Mouse (Mus musculus) C2C12 (cell line): ENCODE data around the gene Tubgcp4. TPM values are rescaled to one million over a fixed set of nuclear protein-coding genes. Genes with fewer than 3 reads are reported as not detected.
A peak's percentile ranks its signal among the peaks of the same experiment; 100 is the strongest.

Experiments used
- H3K27me3 ChIP-seq: one replicate; pipeline ENCODE4 v1.6.1; 2011; ENCODE audit not compliant: control insufficient read depth, insufficient read depth, insufficient read length
- H3K36me3 ChIP-seq: one replicate; pipeline ENCODE4 v1.6.1; 2011; ENCODE audit not compliant: control insufficient read depth, insufficient read depth
- H3K4me3 ChIP-seq: one replicate; pipeline ENCODE4 v1.5.1; 2011; ENCODE audit warnings: mild to moderate bottlenecking, control low read depth; ENCODE audit not compliant: poor library complexity, insufficient read depth, severe bottlenecking
- H3K79me2 ChIP-seq: one replicate; pipeline ENCODE4 v1.6.1; 2011; ENCODE audit not compliant: control insufficient read depth, insufficient read depth
- H3K79me3 ChIP-seq: one replicate; pipeline ENCODE4 v1.6.1; 2011; ENCODE audit warnings: low read depth, control low read depth
- H3ac ChIP-seq: one replicate; pipeline ENCODE3; 2011; ENCODE audit warnings: low read depth; ENCODE audit not compliant: control insufficient read depth, insufficient read length
- CEBPB ChIP-seq: IDR thresholded peaks from one replicate; pipeline ENCODE4 v1.6.1; 2011; ENCODE audit warnings: low read depth, mild to moderate bottlenecking, control low read depth, moderate library complexity
- CTCF ChIP-seq: IDR thresholded peaks from one replicate; pipeline ENCODE4 v1.5.1; 2011; ENCODE audit not compliant: control insufficient read depth, insufficient read depth, insufficient read length
- FOSL1 ChIP-seq: IDR thresholded peaks from one replicate; pipeline ENCODE4 v1.8.0; 2011; ENCODE audit warnings: mild to moderate bottlenecking, low read length; ENCODE audit not compliant: poor library complexity, insufficient read depth, severe bottlenecking
- MAX ChIP-seq: IDR thresholded peaks from one replicate; pipeline ENCODE4 v1.6.1; 2011; ENCODE audit warnings: mild to moderate bottlenecking, control low read depth
- MYOD1 ChIP-seq: IDR thresholded peaks from one replicate; pipeline ENCODE4 v1.6.1; 2011; ENCODE audit warnings: low read depth; ENCODE audit not compliant: control insufficient read depth, insufficient read length
- MYOG ChIP-seq: IDR thresholded peaks from one replicate; pipeline ENCODE4 v1.6.1; 2011; ENCODE audit not compliant: control insufficient read depth, insufficient read length; ENCODE audit errors: extremely low read depth
- USF1 ChIP-seq: IDR thresholded peaks from one replicate; pipeline ENCODE4 v1.6.1; 2011; ENCODE audit warnings: low read depth, mild to moderate bottlenecking, control low read depth, moderate library complexity
- polyA plus RNA-seq: library from polyadenylated mRNA; unstranded; fragments of >200 nt; fragmentation: generic; extraction: Trizol; gene quantifications from one replicate; pipeline ENCODE4 v1.2.1, GENCODE M21; 2012; ENCODE audit warnings: missing spikeins

Gene Tubgcp4
- polyA plus RNA-seq, 1 experiment: 16.7 TPM

DNA sequence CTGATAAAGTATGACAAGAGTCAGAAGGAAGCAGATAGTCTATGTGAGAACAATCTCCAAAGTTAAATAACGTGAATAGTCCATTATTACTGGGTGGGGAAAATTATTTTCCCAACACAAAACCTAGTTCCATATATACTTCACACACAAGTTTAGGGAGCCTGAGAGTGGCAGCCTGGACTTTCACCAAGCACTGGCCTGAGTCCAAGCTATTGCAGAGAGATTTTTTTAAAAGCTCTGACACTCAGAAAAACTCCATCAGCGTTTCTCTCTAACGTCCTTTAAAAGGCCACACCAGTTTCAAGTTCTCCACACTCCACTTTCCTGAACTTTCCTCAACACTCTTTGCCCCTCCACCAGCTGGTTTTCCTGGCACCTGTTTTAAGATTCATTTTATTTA lies 44.0 kb downstream of the Tubgcp4 start:
- no peaks in the 10 kb centered on the region for H3K79me2 ChIP-seq
- TF ChIP-seq CEBPB (no peak), CTCF (no peak), MYOD1 (no peak), MYOG (no peak), FOSL1 (no peak), USF1 (no peak), MAX (no peak)
- no peaks in the 10 kb centered on the region for H3K27me3 ChIP-seq
- H3K79me3 ChIP-seq: no peaks in the 10 kb centered on the region
- H3K36me3 ChIP-seq: peaks cover 63% of the 10 kb centered on the region
- no peak overlapping the region for H3K4me3 ChIP-seq
- no peak overlapping the region for H3ac ChIP-seq

DNA sequence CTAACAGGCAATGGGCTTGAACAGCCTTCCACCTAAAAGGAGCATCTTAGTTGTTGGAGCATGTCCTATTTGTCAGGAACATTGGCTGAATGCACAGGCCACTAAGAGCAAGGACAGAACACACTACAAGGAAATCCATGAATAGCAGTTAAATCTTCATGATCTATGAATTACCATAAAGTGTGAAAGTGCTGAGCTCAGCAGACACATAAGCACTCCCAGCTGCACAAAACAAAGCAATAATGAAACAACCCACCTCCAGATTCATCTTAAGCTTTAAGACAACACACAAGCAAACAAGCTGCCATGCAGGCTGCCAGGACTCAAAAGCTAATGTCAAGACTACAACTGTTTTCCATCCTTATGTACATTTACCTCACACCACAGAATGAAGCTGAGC lies 48.7 kb downstream of the Tubgcp4 start:
- Histone ChIP-seq H3K79me2 (no peaks in the 10 kb centered on the region), H3K36me3 (peaks cover 49% of the 10 kb centered on the region), H3ac (no peak overlapping the region), H3K27me3 (no peaks in the 10 kb centered on the region), H3K79me3 (no peaks in the 10 kb centered on the region), H3K4me3 (no peak overlapping the region)
- TF ChIP-seq CEBPB: no peak

DNA sequence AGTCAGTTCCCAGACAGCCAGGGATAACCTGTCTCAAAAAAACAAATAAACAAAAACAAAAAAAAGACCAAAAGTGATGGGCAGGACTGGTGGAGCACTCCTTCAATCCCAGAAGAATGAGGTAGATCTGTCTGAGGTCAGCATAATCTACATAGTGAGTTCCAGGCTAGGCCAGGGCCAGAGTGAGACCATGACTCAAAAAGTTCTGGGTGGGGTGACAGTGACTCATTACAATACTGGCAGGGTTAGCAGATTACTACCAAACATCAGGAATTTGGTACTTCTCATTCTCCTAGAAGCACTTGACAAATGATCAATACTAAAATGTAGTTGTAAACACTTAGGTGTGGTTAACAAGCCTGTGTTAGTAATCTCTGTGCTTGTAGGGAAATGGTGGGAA lies 49.5 kb downstream of the Tubgcp4 start:
- H3K79me2 ChIP-seq: no peaks in the 10 kb centered on the region
- H3ac ChIP-seq: no peak overlapping the region
- no peaks in the 10 kb centered on the region for H3K27me3 ChIP-seq
- no peaks in the 10 kb centered on the region for H3K79me3 ChIP-seq
- H3K36me3 ChIP-seq: peaks cover 42% of the 10 kb centered on the region
- TF ChIP-seq CTCF: no peak
- TF ChIP-seq CEBPB: no peak
- TF ChIP-seq FOSL1: no peak
- no peak for TF ChIP-seq USF1
- no peak for TF ChIP-seq MYOG
- TF ChIP-seq MAX: no peak
- TF ChIP-seq MYOD1: no peak
- H3K4me3 ChIP-seq: no peak overlapping the region

- H3K4me3 ChIP-seq: no peak overlapping the region
- H3K36me3 ChIP-seq: peaks cover 38% of the 10 kb centered on the region
- TF ChIP-seq CTCF (peak; percentile 20), MAX (no peak), MYOG (no peak), USF1 (no peak)
Observed at GRCm38 (mm10) chr2:121223010-121223409, 52.6 kb downstream of the Tubgcp4 start.

DNA sequence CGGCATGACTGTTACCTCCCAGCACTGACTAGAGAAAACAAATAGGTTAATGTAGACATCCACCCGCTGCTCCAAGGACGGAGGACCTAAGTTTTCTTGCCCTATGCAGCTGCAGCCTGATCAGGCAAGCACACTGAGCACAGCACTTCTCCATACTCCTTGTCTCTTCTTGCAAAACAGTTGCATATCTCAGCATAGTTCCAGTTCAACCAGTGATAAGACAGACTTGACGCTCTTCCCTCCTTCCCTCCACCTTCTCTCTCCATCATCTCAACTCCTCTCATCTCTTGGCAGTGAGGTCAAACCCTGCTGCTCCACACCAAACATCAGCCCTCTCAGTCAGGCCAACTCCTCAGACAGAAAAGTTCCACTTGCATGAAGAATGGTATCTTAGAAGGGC lies 57.7 kb downstream of the Tubgcp4 start:
- no peaks in the 10 kb centered on the region for H3K27me3 ChIP-seq
- TF ChIP-seq CTCF: no peak
- TF ChIP-seq USF1: no peak
- no peak for TF ChIP-seq MAX
- no peak for TF ChIP-seq MYOD1
- TF ChIP-seq MYOG: no peak
- no peak for TF ChIP-seq FOSL1
- TF ChIP-seq CEBPB: no peak
- H3K4me3 ChIP-seq: no peak overlapping the region
- peaks cover 30% of the 10 kb centered on the region for H3K36me3 ChIP-seq
- no peaks in the 10 kb centered on the region for H3K79me3 ChIP-seq
- no peaks in the 10 kb centered on the region for H3K79me2 ChIP-seq
- no peak overlapping the region for H3ac ChIP-seq

More at GRCm38 (mm10) chr2:121223010-121223409, 52.6 kb downstream of the Tubgcp4 start:
- Histone ChIP-seq H3K79me2 (no peaks in the 10 kb centered on the region), H3ac (no peak overlapping the region), H3K79me3 (no peaks in the 10 kb centered on the region), H3K27me3 (no peaks in the 10 kb centered on the region)

DNA sequence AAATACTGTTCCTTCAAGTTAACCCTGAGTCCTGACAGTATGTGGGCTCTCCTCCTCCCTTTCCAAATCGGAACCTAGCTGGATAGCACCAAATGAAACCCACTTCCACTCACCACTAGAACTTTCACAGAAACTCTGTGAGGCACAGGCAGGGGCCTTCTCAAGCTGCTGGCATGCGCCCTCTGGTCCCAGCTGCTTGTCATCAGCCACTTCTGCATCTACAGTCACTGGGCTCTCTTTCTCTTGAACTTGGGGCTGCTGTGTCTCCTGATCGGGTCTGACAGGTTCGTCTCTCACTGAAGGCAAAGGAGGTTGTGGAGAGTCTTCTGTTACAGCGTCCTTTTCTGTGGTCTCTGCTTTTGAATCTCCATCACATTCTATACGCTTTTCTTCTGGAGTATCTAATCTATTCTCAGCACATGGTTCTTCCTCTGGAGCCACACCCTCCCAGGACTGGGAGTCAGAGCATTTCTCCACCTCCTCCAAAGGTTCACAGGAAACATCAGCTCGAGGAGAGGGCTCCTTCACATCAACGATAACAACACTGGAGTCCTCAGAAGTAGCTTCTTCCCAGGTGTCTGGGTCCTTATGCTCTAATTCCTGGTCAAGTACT lies 65.1 kb downstream of the Tubgcp4 start:
- Histone ChIP-seq H3K79me3 (no peaks in the 10 kb centered on the region), H3K4me3 (no peak overlapping the region), H3ac (no peak overlapping the region), H3K27me3 (no peaks in the 10 kb centered on the region), H3K36me3 (peaks cover 45% of the 10 kb centered on the region), H3K79me2 (no peaks in the 10 kb centered on the region)
- TF ChIP-seq MYOG: no peak
- no peak for TF ChIP-seq MAX
- no peak for TF ChIP-seq FOSL1
- no peak for TF ChIP-seq USF1
- TF ChIP-seq MYOD1: no peak
- TF ChIP-seq CTCF: no peak
